Mouse (Mus musculus) brain, embryonic 14.5 days (tissue): ENCODE data around the gene Gm47995.

Experiments
- CTCF ChIP-seq: fragments of 200-500 bp; IDR thresholded peaks from 2 replicates; pipeline ENCODE4 v1.5.1; 2012; ENCODE audit warnings: inconsistent platforms, mild to moderate bottlenecking, moderate library complexity, borderline replicate concordance; ENCODE audit not compliant: insufficient read depth, insufficient read length; ENCODE audit errors: extremely low read depth
- POLR2A ChIP-seq: fragments of 200-500 bp; IDR thresholded peaks from 2 replicates; pipeline ENCODE4 v1.6.1; 2012; ENCODE audit warnings: mild to moderate bottlenecking, inconsistent platforms, borderline replicate concordance; ENCODE audit not compliant: poor library complexity, insufficient read depth, insufficient read length, severe bottlenecking; ENCODE audit errors: extremely low read depth

DNA sequence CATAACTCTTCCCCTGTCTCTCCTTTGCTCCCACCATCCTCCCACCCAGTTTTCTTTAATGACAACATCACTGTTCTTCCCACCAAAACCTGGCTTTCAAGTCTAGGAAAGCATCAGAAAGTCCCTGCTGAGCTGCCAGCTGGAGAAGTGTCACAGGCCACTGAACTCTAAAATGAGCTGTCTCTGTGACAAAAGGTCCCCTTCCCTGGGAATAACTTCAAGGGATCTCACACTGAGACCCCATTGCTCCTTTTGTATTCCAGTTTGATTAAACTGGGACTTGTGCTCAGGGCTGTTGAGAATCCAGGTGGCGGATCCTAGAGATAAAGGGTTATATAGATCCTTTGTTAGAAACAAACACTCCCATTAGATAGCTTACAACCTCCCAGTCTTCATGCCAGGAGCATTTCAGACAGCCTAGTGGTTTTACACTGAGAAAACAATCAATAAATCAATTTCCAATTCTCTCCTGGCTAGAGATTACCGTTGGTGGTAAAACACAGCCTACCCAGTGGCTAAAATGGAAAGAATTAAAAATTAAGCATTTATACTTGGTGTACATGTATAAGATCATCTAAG, 19.7 kb upstream of the Gm47995 start:
- TF ChIP-seq CTCF (no peak), POLR2A (no peak)
